Mouse (Mus musculus): ENCODE measurements around the gene Dstn.

Dstn gene

DNA sequence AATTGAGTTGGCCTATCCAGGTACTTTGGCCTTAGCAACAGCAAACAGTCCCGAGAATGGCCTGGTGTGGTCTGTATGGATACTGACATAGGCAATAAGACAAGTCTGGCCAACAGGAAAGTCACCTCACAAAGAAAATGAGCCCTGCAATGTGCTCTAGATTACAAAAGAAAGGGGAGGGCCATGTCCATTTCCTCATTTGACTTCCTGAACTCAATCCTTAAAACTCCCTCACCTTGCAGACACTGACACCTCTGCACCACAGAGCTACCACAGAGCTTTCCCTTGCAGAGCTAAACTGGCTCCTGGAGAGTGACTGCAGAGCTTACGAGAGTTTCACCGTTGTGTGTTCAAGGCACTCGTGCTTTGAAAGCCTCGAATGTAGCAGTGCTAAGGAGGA is 47.1 kb downstream of the Dstn start:
- DNase-seq = no peak

DNA sequence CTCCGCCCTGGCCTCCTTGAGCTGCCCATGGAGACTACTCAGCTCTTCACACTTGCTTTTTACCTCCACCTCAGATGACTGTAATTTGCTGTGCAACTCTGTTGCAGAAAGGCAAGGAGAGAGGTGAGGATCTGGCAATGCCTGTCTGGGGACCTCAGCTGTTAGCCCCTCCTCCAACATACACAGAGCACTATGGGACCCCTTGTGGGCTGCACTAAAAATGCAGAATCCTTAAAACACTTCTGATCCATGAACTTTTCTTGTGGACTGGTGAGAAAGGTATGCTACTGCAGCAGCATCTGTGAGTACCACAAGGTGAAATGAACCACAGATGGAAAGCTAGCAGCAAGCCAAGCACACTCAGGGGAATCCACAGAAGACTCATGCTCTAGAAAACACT is 48.2 kb downstream of the Dstn start:
- DNase-seq = no peak

- DNase-seq = no peak
Measured at GRCm38 (mm10) chr2:143969260-143969659, 54.1 kb downstream of the Dstn start.

DNA sequence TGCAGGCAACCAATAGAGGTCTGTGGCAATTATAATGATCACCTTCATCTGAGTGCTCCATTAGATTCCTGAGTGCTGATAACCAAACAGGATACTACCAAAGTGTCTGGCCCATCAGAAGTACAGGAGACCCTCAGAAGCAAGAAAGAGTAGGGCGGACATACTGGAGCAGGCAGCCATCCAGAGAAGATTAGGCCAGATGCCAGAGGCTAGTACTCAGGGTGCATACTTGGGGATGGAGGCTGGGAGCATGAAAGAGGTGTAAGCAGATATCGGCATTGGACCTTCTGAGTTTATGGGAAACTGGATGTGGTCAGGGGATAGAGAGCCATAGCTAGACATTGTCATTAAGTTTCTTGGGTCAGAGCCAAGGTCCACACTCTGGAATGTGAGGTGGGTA is 55.7 kb downstream of the Dstn start:
- DNase-seq = no peak

DNA sequence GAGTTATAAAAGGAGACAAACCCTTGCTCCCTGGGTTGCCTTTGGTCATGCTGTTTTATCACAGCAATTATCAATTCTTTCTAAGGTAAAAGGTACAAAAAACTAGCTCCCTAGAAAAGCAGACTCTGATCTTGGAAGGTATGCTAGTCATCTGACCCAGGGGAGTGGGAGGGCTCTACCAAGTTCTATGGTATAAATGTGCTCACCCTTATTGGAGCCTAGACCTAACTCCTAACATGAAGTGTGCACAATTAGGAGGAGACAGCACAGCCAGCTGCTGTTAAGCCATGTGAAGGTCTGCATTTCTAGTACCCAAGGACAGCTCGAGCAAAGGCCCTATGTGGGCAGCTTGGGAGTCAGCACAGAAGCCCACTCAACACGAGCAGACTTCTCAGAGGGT is 56.8 kb downstream of the Dstn start:
- DNase-seq = no peak

- no peak for DNase-seq
Measured at GRCm38 (mm10) chr2:143973161-143973560, 58.0 kb downstream of the Dstn start.

GRCm38 (mm10) chr2:143975146-143975649 is 60.1 kb downstream of the Dstn start:
- DNase-seq = no peak

DNA sequence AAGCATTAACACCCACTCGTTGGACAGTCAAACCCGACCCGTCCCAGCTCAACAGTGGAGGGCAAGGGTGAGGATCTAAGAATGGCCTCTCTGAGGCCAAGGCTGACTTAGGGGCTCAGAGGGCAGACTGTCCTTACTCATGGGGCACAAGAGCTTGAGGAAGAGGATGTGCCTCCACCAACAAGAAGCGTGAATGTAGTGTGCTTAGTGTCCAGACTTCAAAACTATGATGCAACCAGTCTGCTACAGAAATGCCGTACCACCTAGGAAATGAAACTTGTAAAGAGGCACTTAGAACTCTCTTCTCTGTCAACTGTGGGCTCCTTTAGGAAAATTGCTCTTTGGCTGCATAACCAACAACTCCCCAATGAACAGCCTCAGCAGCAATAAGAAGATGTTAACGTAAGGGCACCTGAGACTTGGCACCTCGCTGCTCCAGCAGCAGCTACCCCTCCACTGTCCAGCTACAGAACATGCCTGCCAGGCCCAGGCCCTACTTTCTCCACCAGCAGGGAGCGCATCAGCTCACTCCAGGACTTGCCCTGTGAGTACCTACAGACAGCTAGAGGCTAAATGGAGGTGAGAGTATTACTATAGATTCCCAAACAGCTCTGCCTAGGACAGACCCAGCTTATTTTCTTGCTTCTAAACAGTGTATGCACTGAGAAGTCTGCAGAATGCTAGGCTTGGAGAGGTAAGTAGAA is 63.5 kb downstream of the Dstn start:
- no peak for DNase-seq

- DNase-seq = peak; percentile 81
Measured at GRCm38 (mm10) chr2:143980781-143981398, 65.8 kb downstream of the Dstn start.

GRCm38 (mm10) chr2:143982152-143982551 is 67.0 kb downstream of the Dstn start:
- no peak for DNase-seq

GRCm38 (mm10) chr2:143982901-143983300 is 67.8 kb downstream of the Dstn start:
- no peak for DNase-seq

DNA sequence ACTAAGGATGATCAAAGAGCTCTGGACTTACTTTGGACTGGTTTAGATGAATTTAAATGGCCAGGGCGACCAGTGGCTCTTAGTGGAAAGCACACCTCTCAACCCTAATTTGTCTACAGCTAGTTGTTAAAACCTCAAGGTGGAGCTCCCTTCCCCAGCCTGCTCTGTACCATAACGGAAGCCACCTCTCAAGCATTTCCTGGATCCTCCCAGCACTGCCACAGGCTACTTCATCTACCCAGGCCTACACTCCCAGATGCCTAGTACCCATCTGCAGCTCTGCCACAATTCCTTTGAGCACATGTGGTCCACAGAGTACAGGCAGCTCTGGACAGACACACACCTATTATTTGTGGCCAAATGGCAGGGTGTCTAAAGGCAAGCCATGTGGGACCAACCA is 68.4 kb downstream of the Dstn start:
- DNase-seq = no peak

DNA sequence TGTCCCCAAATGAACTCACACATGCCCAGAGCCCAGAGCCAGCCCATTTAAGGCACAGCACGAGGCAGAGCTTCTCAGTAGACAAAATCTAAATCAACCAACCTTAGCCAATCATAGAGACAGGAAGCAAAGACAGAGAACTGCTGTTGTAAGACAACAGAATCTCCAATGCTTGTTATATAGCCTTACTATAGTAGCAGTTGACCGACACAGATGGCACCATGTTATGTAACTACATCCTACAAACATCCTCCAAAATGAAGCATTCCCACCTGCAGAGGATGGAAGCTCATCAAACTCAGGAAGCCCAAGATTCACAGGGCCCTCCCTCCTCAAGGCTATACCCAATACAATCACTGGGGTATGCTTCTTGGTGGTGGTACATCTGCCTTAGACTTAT is 72.4 kb downstream of the Dstn start:
- no peak for DNase-seq

DNA sequence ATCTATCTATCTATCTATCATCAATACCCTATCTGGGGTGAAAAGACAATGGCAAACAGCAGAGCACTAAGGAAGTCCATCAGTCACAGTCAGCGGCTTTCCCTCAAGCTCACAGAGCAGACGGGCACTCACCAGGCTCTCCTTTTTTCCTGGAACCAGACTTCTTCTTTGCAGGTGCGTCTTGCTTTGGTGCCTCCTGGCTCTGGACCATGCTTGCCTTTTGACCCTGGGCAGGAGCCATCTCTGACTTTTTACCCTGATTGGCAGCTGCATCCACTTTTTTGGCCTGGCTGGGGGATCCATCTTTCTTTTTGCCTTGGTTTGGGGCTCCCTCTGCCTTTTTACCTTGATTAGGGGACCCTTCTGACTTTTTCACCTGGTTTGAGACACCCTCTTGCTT is 72.9 kb downstream of the Dstn start:
- no peak for DNase-seq

GRCm38 (mm10) chr2:143990997-143991396 is 75.9 kb downstream of the Dstn start:
- DNase-seq = no peak

GRCm38 (mm10) chr2:143991964-143992672 is 77.0 kb downstream of the Dstn start:
- no peak for DNase-seq

Data from embryo, embryonic 11 days (tissue).